Mouse (Mus musculus) liver, postnatal 0 days (tissue): ENCODE results near the gene Sgms1.

Experiments used
- CTCF ChIP-seq: sonication (generic); IDR thresholded peaks from 2 replicates; pipeline ENCODE4 v1.5.1; 2016; ENCODE audit warnings: antibody characterized with exemption, low read depth
- EP300 ChIP-seq: IDR thresholded peaks from 2 replicates; pipeline ENCODE4 v1.6.1; 2016; ENCODE audit warnings: antibody characterized with exemption, low read depth, mild to moderate bottlenecking

DNA sequence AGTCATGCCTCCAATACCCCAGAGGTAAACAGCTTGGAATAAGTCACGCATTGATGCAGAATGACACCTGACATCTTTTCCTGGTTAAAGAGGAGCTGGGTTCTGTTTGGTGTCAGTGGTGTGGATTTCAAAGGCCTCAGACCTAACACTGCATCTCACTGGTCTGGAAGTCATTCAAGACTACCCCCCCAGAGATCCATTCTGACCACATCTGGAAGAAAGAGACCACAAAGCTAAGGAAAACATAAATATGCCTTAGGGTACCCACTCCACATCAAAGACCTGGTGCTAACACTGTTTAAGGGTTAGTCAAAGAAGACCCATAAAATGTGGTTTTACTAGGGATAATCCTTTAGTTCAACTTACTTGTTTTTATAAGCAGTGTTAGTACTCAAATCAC, 65.0 kb downstream of the Sgms1 start:
- no peak for TF ChIP-seq CTCF
- TF ChIP-seq EP300: no peak
